Mouse (Mus musculus) cerebellum, adult 2 months (tissue): ENCODE measurements at regions not wholly inside any gene's neighbourhood (a gene's known extent, or its start where the extent isn't known, plus 50 kb on each side); places are given as distances from the start of the nearest gene placed in this dataset.

Source experiments
- CTCF ChIP-seq: fragments of 200-500 bp; IDR thresholded peaks from 2 replicates; pipeline ENCODE4 v1.5.1; 2011; ENCODE audit warnings: low read depth, mild to moderate bottlenecking, control low read depth, low read length, moderate library complexity, borderline replicate concordance; ENCODE audit not compliant: insufficient read depth
- POLR2A ChIP-seq: fragments of 200-500 bp; IDR thresholded peaks from 2 replicates; pipeline ENCODE4 v1.6.1; 2011; ENCODE audit warnings: low read length, control low read depth, borderline replicate concordance; ENCODE audit not compliant: insufficient read depth

GRCm38 (mm10) chr14:16954511-16955443 lies 135.8 kb upstream of the Rarb start:
- TF ChIP-seq POLR2A (no peak), CTCF (no peak)
